Mouse (Mus musculus): ENCODE data around the gene 7530416G11Rik.

DNA sequence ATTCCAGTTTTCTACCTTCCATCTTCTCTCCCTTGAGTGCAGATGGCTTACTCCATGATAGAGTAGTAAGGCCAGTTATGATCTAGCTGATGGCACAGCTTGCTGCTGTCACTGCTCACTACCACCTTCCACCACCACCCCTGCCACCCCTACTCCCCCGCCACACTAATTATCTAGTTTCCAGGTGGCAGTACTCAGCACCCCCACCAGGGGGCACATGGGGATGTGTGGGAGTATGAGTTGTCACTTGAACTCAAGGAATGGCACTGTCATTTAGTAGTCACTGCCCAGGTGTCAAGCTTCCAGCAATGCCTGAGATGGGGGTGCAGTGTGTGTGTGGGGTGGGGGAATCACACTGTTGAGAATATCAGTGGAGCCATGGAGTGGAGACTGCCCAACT is 25.4 kb downstream of the 7530416G11Rik start:
- no peak for TF ChIP-seq PAX5 (IDR thresholded peaks at IDR 0.05; ENCODE audit: low read length)
- TF ChIP-seq CTCF (conservative IDR thresholded peaks at IDR 0.05 in 1 of 2, IDR thresholded peaks at IDR 0.05 in 1 of 2; ENCODE audit: low read depth in 2 of 2, low read length in 2 of 2), result peak; percentile 60 to 76
- no peak for TF ChIP-seq POLR2A (IDR thresholded peaks at IDR 0.05; ENCODE audit: low read depth, low read length)
